Mouse (Mus musculus): ENCODE measurements around the gene Tas2r135. TPM values are rescaled to one million over a fixed set of nuclear protein-coding genes. Genes with fewer than 3 reads are reported as not detected.

Tas2r135 gene
- polyA plus RNA-seq, 1 experiment from 2014 or later, result not detected

GRCm38 (mm10) chr6:42385635-42386034, 19.6 kb upstream of the Tas2r135 start:
- Histone ChIP-seq H3K9me3 (ENCODE audit: low read length) (no peaks in the 10 kb centered on the region), H3K4me3 (ENCODE audit: low read depth, low read length) (no peak overlapping the region), H3K9ac (replicated peaks) (no peak overlapping the region), H3K4me1 (ENCODE audit: insufficient read depth) (no peaks in the 10 kb centered on the region), H3K27ac (ENCODE audit: low read depth) (no peak overlapping the region), H3K27me3 (ENCODE audit: insufficient read depth, low read length) (no peaks in the 10 kb centered on the region), H3K36me3 (replicated peaks; ENCODE audit: insufficient read depth, low read length) (no peaks in the 10 kb centered on the region), H3K4me2 (ENCODE audit: low read depth, low read length) (no peak overlapping the region)
- 50% methylated on average over 4 of the region's 4 CpGs for WGBS (ENCODE audit: insufficient replicate concordance)
- ATAC-seq (no peak), DNase-seq (no peak)
- no peak for TF ChIP-seq CTCF (IDR thresholded peaks at IDR 0.05; ENCODE audit: low read depth)
- no peak for TF ChIP-seq EP300 (IDR thresholded peaks at IDR 0.05; ENCODE audit: low read depth)

DNA sequence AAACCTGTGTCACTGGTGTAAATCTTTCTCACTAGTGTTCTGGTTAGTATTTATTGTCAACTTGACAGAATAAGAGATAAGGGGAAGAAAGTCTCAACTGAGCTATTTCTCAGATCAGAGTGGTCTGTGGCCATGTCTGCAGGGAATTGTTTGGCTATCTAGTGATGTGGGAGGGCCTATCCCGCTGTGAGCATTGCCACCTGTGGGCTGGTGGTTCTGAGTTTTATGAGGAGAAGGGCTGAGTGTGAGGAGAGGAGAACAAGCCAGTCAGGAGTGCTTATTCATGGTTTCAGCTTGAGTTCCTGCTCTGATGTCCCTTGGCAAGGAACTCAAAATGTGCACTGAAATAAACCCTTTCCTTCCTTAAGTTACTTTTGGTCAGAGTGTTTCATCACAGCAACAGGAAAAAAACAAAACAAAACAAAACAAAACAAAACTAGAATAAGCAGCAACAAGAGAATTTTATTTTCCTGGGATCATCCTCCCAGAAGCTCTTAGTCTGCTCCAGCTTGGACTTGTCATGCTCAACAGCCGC, 13.4 kb upstream of the Tas2r135 start:
- H3K27ac ChIP-seq (ENCODE audit: low read depth), result peak overlapping the region; percentile 44; the same call in 1 of the 2 replicates
- ATAC-seq (no peak), DNase-seq (no peak)
- no peaks in the 10 kb centered on the region for H3K36me3 ChIP-seq (replicated peaks; ENCODE audit: insufficient read depth, low read length)
- no peak overlapping the region for H3K4me3 ChIP-seq (ENCODE audit: low read depth, low read length)
- no peaks in the 10 kb centered on the region for H3K9me3 ChIP-seq (ENCODE audit: low read length)
- H3K27me3 ChIP-seq (ENCODE audit: insufficient read depth, low read length), result no peaks in the 10 kb centered on the region
- no peak overlapping the region for H3K4me2 ChIP-seq (ENCODE audit: low read depth, low read length)
- H3K9ac ChIP-seq (replicated peaks), result no peak overlapping the region
- TF ChIP-seq CTCF (IDR thresholded peaks at IDR 0.05; ENCODE audit: low read depth), result no peak
- no peak for TF ChIP-seq EP300 (IDR thresholded peaks at IDR 0.05; ENCODE audit: low read depth)
- H3K4me1 ChIP-seq (ENCODE audit: insufficient read depth), result peaks cover 8% of the 10 kb centered on the region
- 37% methylated on average over 2 of the region's 2 CpGs for WGBS (ENCODE audit: insufficient replicate concordance)

DNA sequence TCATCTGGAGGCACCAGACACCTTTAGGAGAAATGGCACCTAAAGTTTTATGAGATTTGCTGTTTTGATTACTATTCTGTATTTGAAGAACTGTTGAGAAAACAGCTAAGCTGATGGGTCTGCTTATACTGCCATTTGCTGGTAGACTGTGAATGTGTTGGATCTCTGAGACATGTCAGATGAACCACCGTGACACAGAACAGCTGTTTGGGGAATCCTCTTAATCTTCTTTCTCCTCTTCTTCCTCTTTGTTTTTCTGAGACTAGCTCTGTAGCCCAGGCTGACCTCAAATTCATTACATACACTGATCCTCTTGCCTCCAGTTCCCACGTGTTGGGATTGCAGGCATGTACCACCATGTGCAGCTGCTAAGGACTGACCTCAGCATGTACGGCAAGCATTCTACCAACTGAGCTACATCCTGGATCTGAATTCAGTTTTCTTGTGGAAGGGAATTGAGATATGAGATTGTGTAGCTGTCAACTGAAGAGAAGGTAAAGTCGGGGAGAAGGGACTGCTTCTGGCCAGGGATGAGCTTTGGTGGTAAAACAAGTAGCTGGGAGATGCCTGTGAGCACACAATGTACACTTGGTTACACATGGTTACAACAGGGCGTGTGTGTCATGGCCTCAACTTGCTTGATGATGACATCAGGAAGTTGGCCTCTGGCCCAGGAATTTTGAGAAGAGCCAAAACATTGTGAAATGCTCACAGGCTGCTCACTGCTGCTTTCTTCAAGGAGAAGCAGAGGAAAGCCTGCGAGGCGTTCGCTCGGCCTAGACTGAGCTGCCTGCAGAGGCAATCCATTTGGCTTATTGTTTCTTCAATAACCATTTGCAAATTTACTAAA, 9.0 kb upstream of the Tas2r135 start:
- no peaks in the 10 kb centered on the region for H3K36me3 ChIP-seq (replicated peaks; ENCODE audit: insufficient read depth, low read length)
- peaks cover 12% of the 10 kb centered on the region for H3K4me1 ChIP-seq (ENCODE audit: insufficient read depth)
- H3K27ac ChIP-seq (ENCODE audit: low read depth), result peak overlapping the region; percentile 56
- H3K9me3 ChIP-seq (ENCODE audit: low read length), result no peaks in the 10 kb centered on the region
- H3K4me2 ChIP-seq (ENCODE audit: low read depth, low read length), result no peak overlapping the region
- TF ChIP-seq EP300 (IDR thresholded peaks at IDR 0.05; ENCODE audit: low read depth) (peak; percentile 81), CTCF (IDR thresholded peaks at IDR 0.05; ENCODE audit: low read depth) (no peak)
- H3K27me3 ChIP-seq (ENCODE audit: insufficient read depth, low read length), result no peaks in the 10 kb centered on the region
- WGBS (ENCODE audit: insufficient replicate concordance), result 52% methylated on average over 9 of the region's 9 CpGs
- peak; percentile 83 for DNase-seq
- H3K9ac ChIP-seq (replicated peaks), result no peak overlapping the region
- no peak overlapping the region for H3K4me3 ChIP-seq (ENCODE audit: low read depth, low read length)
- peak; percentile 95 for ATAC-seq

GRCm38 (mm10) chr6:42397041-42397657, 8.1 kb upstream of the Tas2r135 start:
- Histone ChIP-seq H3K27ac (ENCODE audit: low read depth) (peak overlapping the region; percentile 56; the same call in 1 of the 2 replicates), H3K9ac (replicated peaks) (no peak overlapping the region), H3K9me3 (ENCODE audit: low read length) (no peaks in the 10 kb centered on the region), H3K4me3 (ENCODE audit: low read depth, low read length) (no peak overlapping the region), H3K4me2 (ENCODE audit: low read depth, low read length) (no peak overlapping the region), H3K36me3 (replicated peaks; ENCODE audit: insufficient read depth, low read length) (no peaks in the 10 kb centered on the region), H3K4me1 (ENCODE audit: insufficient read depth) (peaks cover 12% of the 10 kb centered on the region), H3K27me3 (ENCODE audit: insufficient read depth, low read length) (no peaks in the 10 kb centered on the region)
- no peak for ATAC-seq
- no peak for TF ChIP-seq CTCF (IDR thresholded peaks at IDR 0.05; ENCODE audit: low read depth)
- no peak for TF ChIP-seq EP300 (IDR thresholded peaks at IDR 0.05; ENCODE audit: low read depth)
- DNase-seq, result no peak
- 34% methylated on average over 3 of the region's 3 CpGs for WGBS (ENCODE audit: insufficient replicate concordance)

GRCm38 (mm10) chr6:42398285-42398684, 6.9 kb upstream of the Tas2r135 start:
- H3K4me3 ChIP-seq (ENCODE audit: low read depth, low read length), result no peak overlapping the region
- DNase-seq (no peak), ATAC-seq (no peak)
- H3K9me3 ChIP-seq (ENCODE audit: low read length), result no peaks in the 10 kb centered on the region
- no peak overlapping the region for H3K4me2 ChIP-seq (ENCODE audit: low read depth, low read length)
- H3K9ac ChIP-seq (replicated peaks), result no peak overlapping the region
- H3K27me3 ChIP-seq (ENCODE audit: insufficient read depth, low read length), result no peaks in the 10 kb centered on the region
- no peak for TF ChIP-seq CTCF (IDR thresholded peaks at IDR 0.05; ENCODE audit: low read depth)
- TF ChIP-seq EP300 (IDR thresholded peaks at IDR 0.05; ENCODE audit: low read depth), result no peak
- no peak overlapping the region for H3K27ac ChIP-seq (ENCODE audit: low read depth)
- 39% methylated on average over 3 of the region's 3 CpGs for WGBS (ENCODE audit: insufficient replicate concordance)
- H3K4me1 ChIP-seq (ENCODE audit: insufficient read depth), result peaks cover 12% of the 10 kb centered on the region
- H3K36me3 ChIP-seq (replicated peaks; ENCODE audit: insufficient read depth, low read length), result no peaks in the 10 kb centered on the region

- ATAC-seq, result no peak
- no peak for DNase-seq
- H3K9me3 ChIP-seq (ENCODE audit: low read length), result no peaks in the 10 kb centered on the region
- no peak overlapping the region for H3K4me2 ChIP-seq (ENCODE audit: low read depth, low read length)
- H3K9ac ChIP-seq (replicated peaks), result no peak overlapping the region
- H3K4me3 ChIP-seq (ENCODE audit: low read depth, low read length), result no peak overlapping the region
- no peaks in the 10 kb centered on the region for H3K27me3 ChIP-seq (ENCODE audit: insufficient read depth, low read length)
- peaks cover 12% of the 10 kb centered on the region for H3K4me1 ChIP-seq (ENCODE audit: insufficient read depth)
- TF ChIP-seq CTCF (IDR thresholded peaks at IDR 0.05; ENCODE audit: low read depth) (no peak), EP300 (IDR thresholded peaks at IDR 0.05; ENCODE audit: low read depth) (no peak)
- H3K36me3 ChIP-seq (replicated peaks; ENCODE audit: insufficient read depth, low read length), result no peaks in the 10 kb centered on the region
- no peak overlapping the region for H3K27ac ChIP-seq (ENCODE audit: low read depth)
- 94% methylated on average over 1 of the region's 1 CpGs for WGBS (ENCODE audit: insufficient replicate concordance)
Measured at GRCm38 (mm10) chr6:42398998-42399397, 6.2 kb upstream of the Tas2r135 start.

All from liver, postnatal 0 days (tissue).